Mouse (Mus musculus) spleen, postnatal 14 days (tissue): ENCODE measurements around the gene Sfxn5.
A peak's percentile ranks its signal among the peaks of the same experiment; 100 is the strongest.

Source experiments
- DNase-seq, 2 experiments: peaks; one replicate each; pipeline ENCODE4 v3.0.0; 2021 to 2022; ENCODE audit warnings: low spot score in 2 of 2

The Sfxn5 gene

GRCm38 (mm10) chr6:85334251-85334650 is 1.0 kb upstream of the Sfxn5 start:
- DNase-seq = no peak

- DNase-seq = no peak
Observed at GRCm38 (mm10) chr6:85333732-85334131, 510 bp upstream of the Sfxn5 start.

- DNase-seq = peak in 1 of 2 experiments; percentile 7
Observed at GRCm38 (mm10) chr6:85332351-85332999, 747 bp downstream of the Sfxn5 start.

- DNase-seq = no peak
Observed at GRCm38 (mm10) chr6:85331736-85332135, 1.5 kb downstream of the Sfxn5 start.

DNA sequence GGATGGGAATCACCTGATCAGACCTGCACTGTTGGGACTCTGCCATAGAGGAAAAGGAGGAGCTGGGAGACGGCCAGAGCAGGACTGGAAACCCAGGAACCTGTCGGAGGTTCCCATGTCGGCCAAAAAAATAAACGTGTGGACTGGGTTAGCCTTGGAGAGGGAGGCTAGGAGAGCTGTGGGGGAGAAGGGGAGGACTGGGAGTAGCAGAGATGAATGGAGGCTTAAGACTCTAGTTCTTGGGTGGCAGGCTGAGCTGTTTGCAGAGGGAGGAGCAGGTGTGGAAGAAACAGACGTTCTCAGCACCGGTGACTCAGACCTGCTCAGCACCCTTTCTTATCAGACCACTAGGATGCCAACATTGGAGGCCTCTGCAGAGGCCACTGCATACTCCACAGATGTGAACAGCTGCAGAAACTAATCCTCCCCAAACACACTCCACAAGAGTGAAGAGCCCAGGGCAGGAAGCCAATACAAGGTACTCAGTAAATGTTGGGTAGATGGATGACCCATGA is 1.9 kb downstream of the Sfxn5 start:
- DNase-seq = no peak

GRCm38 (mm10) chr6:85329666-85330185 is 3.5 kb downstream of the Sfxn5 start:
- DNase-seq = no peak

DNA sequence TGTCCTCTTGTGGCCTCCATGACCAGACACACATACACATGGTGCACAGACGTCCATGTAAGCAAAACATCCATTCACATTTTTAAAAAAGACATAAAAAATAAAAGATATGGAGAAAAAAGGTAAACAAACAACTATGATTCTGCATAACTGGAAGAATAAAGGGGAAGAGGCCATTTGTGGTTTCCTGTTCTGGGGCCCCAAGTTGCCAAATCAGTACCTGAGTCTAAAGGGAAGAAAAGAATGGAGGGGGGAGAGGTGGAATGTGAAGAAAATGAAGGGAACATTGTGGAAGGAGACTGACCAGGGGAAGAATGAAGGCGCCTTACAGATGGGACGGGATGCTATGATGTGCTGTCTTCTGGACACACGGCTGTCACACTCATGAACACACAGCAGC is 6.7 kb downstream of the Sfxn5 start:
- no peak for DNase-seq

GRCm38 (mm10) chr6:85325109-85325508 is 8.1 kb downstream of the Sfxn5 start:
- DNase-seq = no peak

DNA sequence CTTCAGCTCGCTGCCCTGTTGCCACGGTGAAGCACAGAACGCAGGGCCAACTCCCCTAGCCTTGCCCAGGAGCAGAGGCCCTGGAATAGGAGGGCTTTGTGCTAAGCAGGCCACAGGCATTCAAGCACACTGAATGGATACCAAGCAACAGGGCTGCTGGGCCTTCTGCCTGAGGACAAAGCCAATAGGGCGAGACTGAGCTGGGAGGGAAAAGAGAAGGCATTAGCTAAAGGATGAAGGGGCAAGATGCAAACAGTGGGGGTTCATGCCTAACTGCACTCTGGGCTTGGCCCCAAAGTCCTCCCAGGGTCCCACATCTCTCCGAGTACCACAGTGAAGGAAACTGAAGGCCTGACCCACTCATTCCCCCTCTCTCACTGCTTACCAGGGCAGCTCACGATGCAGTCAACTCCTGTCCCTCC is 12.8 kb downstream of the Sfxn5 start:
- DNase-seq = no peak

- DNase-seq = no peak
Observed at GRCm38 (mm10) chr6:85316211-85316610, 17.0 kb downstream of the Sfxn5 start.

DNA sequence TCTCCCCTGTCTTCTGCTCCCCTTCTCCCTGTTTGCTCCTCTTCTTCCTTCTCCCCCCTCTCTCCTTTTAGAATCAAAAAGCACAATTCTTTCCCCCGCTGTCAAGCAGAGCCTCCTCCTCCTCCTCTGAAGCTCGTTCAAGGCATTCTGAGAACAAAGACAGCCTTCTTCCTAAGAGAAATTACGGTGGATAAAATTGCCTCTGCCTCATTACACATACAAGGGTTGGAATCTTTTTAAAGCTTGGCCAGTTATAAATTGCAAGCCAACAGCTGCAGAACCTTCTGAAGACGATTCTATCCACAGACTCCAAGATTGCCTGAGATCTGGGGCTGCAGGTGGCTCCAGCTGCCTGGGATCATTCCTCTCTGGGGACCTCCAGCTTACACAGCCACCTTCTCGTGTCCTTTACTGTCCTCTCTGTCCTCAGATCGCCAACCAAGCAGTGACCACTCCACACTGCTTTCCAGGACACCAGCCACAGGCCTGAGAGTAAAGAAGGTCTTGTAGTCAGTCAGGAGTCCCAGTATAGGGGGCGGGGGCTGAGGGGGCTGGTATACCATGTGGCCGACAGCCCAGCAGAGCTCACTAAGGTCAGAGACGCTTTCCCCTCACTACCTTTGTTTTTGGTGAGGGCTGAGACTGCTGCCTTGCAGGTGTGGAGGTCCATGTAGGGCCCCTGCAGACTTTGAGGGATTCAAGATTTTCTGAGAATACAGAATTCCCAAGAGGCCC is 19.0 kb downstream of the Sfxn5 start:
- DNase-seq = no peak

- no peak for DNase-seq
Observed at GRCm38 (mm10) chr6:85307894-85308293, 25.3 kb downstream of the Sfxn5 start.

- DNase-seq = no peak
Observed at GRCm38 (mm10) chr6:85306375-85306774, 26.8 kb downstream of the Sfxn5 start.

DNA sequence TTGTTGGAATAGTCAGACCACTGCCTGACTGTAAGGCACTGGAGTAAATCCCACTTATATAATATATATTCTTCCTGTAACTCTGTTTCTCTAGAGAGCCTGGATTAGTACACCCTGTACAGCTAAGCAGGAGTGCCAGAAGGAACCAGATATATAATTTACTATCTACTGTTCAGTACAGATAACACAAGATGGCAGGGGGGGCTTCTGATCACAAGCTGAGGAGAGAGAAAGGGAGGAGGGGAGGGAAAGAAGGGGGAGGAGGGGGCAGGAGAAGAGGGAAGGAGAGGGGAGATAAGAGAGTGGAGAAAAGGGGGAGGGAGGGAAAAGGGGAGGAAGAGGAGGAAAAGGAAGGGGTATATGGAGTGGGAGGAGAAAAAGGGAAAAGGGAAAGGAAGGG is 27.4 kb downstream of the Sfxn5 start:
- no peak for DNase-seq

DNA sequence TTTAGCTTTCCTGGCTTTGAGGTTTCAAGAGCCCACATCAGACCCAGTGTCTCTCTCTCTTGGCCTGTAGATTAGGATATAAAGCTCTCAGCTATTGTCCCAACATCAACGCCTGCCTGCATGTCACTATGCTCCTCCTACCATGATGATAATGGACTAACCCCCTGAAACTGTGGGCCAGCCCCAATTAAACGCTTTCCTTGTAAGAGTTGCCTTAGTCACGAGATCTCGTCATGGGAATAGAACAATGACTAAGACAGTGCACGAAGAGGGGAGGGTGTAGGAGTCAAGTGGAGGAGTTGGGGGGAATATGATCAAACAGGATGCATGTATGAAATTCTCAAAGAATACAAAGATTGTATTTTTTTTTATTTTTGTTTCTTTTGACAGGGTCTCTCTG is 28.3 kb downstream of the Sfxn5 start:
- no peak for DNase-seq

- no peak for DNase-seq
Observed at GRCm38 (mm10) chr6:85302326-85303055, 30.7 kb downstream of the Sfxn5 start.

GRCm38 (mm10) chr6:85295384-85296167 is 37.6 kb downstream of the Sfxn5 start:
- peak; percentile 74 to 85 for DNase-seq

- no peak for DNase-seq
Observed at GRCm38 (mm10) chr6:85294004-85294379, 39.2 kb downstream of the Sfxn5 start.

GRCm38 (mm10) chr6:85293255-85294003 is 39.8 kb downstream of the Sfxn5 start:
- peak; percentile 26 to 63 for DNase-seq

- DNase-seq = no peak
Observed at GRCm38 (mm10) chr6:85290869-85291824, 42.1 kb downstream of the Sfxn5 start.
